Mouse (Mus musculus) limb, embryonic 10.5 days (tissue): ENCODE results near the gene Hrh3. TPM values are rescaled to one million over a fixed set of nuclear protein-coding genes. Genes with fewer than 3 reads are reported as not detected.

Experiments
- DNase-seq: peaks from one replicate; pipeline ENCODE4 v3.0.0-alpha.2; 2017; ENCODE audit warnings: low spot score
- H3K27ac ChIP-seq: fragments of 300-500 bp; sonication (generic); 2 replicates; pipeline ENCODE4 v1.5.1; 2016; ENCODE audit warnings: mild to moderate bottlenecking
- H3K27me3 ChIP-seq: fragments of 300-500 bp; sonication (generic); 2 replicates; pipeline ENCODE4 v1.6.1; 2016; ENCODE audit warnings: low read depth, mild to moderate bottlenecking; ENCODE audit not compliant: poor library complexity, severe bottlenecking
- H3K36me3 ChIP-seq: fragments of 300-500 bp; sonication (generic); 2 replicates; pipeline ENCODE4 v1.6.1; 2016; ENCODE audit warnings: mild to moderate bottlenecking, moderate library complexity
- H3K4me1 ChIP-seq: fragments of 300-500 bp; sonication (generic); 2 replicates; pipeline ENCODE4 v1.6.1; 2016
- H3K4me3 ChIP-seq: fragments of 300-500 bp; sonication (generic); 2 replicates; pipeline ENCODE4 v1.5.1; 2016; ENCODE audit warnings: mild to moderate bottlenecking, moderate library complexity
- H3K9me3 ChIP-seq: fragments of 300-500 bp; sonication (generic); replicated peaks from 2 replicates; pipeline ENCODE4 v1.6.1; 2016; ENCODE audit warnings: mild to moderate bottlenecking
- WGBS: fragments of 180-500 bp; shearing (Covaris S2); methylation state at CpG from one replicate; pipeline ENCODE4 v1.1.7; 2016; 5-methylcytosine and 5-hydroxymethylcytosine counted together
- polyA plus RNA-seq: library from polyadenylated mRNA; unstranded; fragments of >200 nt; fragmentation: Nextera tagmentation; extraction: Ambion mirVana; gene quantifications from 2 replicates; pipeline ENCODE4 v1.2.1, GENCODE M21; 2016

The Hrh3 gene
- polyA plus RNA-seq, 1 experiment from 2014 or later: not detected

DNA sequence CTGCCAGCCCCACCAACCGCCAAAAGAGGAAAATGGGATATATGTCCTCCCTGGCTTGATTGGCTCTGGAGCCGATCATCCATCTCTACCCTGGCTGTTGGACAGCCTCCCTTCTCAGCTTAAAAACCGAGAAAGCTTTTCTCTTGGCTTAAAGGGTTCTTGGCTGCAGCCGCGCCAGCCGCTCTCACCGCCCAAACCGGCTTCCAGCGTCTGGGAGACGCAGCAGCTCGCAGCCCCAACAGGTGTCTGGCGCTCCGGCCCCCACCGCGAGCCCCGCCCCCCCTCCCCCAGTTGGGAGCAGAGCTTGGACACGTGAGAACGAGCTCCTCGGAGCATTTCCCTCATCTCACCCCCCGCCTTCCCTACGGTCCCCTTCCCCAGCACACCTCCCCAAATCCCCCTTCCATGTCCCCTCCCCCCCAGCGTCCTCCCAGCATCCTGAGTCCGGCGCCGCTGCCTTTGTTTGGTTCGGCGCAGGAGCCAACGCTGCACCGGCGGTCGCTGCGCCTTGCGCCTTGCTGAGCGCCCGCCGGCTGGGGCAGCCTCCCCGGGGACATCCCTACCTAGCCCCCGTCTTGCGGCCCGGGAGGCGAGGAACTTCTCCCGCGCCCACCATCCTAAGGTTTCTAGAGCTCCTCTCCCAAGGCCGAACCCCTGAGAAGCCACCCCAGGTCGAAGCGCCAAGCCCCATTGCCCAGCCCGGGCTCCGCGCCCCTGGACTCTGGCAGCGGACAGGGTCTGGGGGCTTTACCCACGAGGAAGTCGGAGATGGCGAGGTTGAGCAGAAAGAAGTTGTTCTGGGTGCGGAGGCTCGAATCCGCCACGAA is 924 bp downstream of the Hrh3 start:
- no peaks in the 10 kb centered on the region for H3K9me3 ChIP-seq
- peaks cover 88% of the 10 kb centered on the region for H3K27me3 ChIP-seq
- DNase-seq: no peak
- no peaks in the 10 kb centered on the region for H3K36me3 ChIP-seq
- H3K4me1 ChIP-seq: peaks cover 30% of the 10 kb centered on the region
- 0 out of 2 replicates have a peak overlapping the region, but pooled peaks have one; percentile 12 for H3K27ac ChIP-seq
- H3K4me3 ChIP-seq: peak overlapping the region; percentile 63
- WGBS: under 1% methylated on average over 54 of the region's 57 CpGs

DNA sequence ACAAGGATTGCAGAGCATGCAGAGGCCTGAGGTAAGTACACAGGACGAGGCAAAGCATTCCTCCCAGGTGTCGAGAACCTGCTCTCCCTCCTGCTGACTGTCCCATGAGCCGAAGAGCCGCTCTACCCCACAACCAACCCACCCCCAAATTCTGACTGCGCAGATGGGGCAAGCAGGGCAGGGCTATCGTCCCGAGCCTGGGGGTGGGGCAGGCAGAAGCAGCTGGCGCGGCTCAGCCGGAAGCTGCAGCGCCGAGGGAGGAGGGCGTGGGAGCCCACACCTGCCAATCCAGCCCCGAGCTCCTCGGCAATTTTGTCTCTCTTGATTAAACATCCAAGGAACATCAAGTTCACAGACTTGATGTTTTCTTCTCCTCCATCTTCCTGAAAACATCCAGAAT is 4.8 kb downstream of the Hrh3 start:
- Histone ChIP-seq H3K4me1 (peaks cover 23% of the 10 kb centered on the region), H3K27ac (no peak overlapping the region), H3K27me3 (peaks cover 91% of the 10 kb centered on the region)

DNA sequence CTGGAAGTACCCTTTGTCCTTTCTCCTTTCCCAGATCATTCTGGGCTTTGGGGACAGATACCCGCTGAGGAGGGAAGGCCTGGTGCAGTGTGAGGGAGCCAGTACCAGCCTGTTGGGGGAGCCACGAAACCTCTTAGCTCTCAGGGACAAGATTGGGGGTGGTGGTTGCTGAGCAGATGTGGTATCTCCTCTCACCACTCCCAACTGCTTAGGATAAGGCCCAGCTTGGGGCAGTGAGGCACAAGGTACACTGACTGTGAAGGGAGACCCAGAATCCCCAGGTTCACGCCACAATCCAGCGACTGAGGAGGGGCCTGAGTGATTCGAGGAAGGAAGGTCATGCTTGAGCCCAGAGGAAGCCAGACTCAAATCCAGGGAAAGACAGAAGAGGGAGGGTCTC is 6.1 kb downstream of the Hrh3 start:
- Histone ChIP-seq H3K4me3 (no peak overlapping the region), H3K27me3 (peaks cover 77% of the 10 kb centered on the region), H3K27ac (no peak overlapping the region), H3K9me3 (no peaks in the 10 kb centered on the region), H3K36me3 (no peaks in the 10 kb centered on the region), H3K4me1 (peaks cover 10% of the 10 kb centered on the region)
- no peak for DNase-seq
- 41% methylated on average over 5 of the region's 5 CpGs for WGBS

More for the DNA sequence above, 4.8 kb downstream of the Hrh3 start:
- no peak for DNase-seq
- H3K4me3 ChIP-seq: no peak overlapping the region
- no peaks in the 10 kb centered on the region for H3K36me3 ChIP-seq
- 8% methylated on average over 15 of the region's 15 CpGs for WGBS
- H3K9me3 ChIP-seq: no peaks in the 10 kb centered on the region

DNA sequence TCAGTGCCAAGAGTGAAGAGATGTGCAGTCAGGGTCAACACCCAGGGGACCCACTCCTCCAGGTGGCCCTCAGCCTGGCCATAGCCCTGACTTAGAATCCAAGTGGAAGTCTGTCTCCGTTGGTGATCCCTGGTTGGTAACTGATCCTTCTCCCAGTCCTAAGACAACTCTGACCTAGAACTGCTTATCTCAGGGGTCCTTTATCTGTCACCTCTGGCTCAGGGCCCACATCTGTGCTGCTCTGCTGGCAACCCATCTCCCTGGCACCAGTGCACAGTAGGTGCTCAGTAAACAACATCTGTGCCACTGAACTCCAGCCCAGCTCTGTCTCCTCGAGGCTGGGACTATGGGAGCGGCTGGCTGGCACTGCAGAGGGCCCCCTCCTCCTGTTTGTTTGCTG is 6.7 kb downstream of the Hrh3 start:
- H3K36me3 ChIP-seq: no peaks in the 10 kb centered on the region
- peaks cover 71% of the 10 kb centered on the region for H3K27me3 ChIP-seq
- H3K9me3 ChIP-seq: no peaks in the 10 kb centered on the region
- no peak overlapping the region for H3K27ac ChIP-seq
- H3K4me3 ChIP-seq: no peak overlapping the region
- no peak for DNase-seq
- 52% methylated on average over 3 of the region's 3 CpGs for WGBS
- peaks cover 5% of the 10 kb centered on the region for H3K4me1 ChIP-seq

DNA sequence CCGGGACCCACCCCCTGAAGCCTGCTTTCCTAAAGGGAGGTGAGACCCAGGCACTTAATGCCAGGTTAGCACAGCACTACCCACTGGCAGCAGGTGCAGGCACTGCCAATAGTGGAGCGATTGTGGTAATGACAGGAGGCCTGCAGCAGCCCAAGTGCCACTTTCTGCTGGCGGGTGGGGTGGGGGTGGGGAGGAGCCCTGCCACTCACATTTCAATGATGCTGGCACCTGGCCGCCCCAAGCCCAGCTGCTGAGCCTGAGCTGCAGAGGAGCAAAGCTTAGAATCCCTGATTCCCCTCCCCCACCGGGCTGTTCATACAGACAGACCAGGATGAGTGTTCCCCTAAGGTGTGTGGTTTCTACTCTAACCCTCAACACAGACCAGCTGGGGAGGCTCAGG is 8.6 kb downstream of the Hrh3 start:
- H3K4me3 ChIP-seq: no peak overlapping the region
- H3K9me3 ChIP-seq: no peaks in the 10 kb centered on the region
- no peak for DNase-seq
- WGBS: 39% methylated on average over 5 of the region's 5 CpGs
- H3K4me1 ChIP-seq: peaks cover 5% of the 10 kb centered on the region
- no peak overlapping the region for H3K27ac ChIP-seq
- H3K27me3 ChIP-seq: peaks cover 52% of the 10 kb centered on the region
- H3K36me3 ChIP-seq: no peaks in the 10 kb centered on the region

DNA sequence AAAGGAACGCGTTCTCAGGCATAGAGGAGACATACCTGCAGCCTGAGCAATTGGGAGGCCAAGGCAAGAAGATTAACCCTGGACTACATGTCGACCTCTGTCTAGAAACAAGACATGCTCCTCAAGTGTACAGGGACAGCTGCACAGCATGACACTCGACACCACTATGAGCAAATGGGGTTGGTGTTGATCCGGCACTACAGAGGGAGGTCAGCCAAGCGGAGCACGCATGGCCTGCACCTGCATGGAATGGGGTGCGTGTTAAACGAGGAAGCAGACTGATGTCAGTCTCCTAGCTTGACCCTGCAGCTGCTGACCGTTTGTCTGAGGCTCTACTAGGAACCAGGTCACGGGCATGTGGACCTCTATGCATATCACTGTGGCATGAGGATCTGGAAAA is 14.0 kb downstream of the Hrh3 start:
- peaks cover 9% of the 10 kb centered on the region; the same call in 1 of the 2 replicates for H3K27me3 ChIP-seq
- peaks cover 3% of the 10 kb centered on the region for H3K36me3 ChIP-seq
- H3K4me3 ChIP-seq: no peak overlapping the region
- WGBS: 69% methylated on average over 11 of the region's 11 CpGs
- H3K9me3 ChIP-seq: no peaks in the 10 kb centered on the region
- no peak overlapping the region for H3K27ac ChIP-seq
- DNase-seq: no peak
- H3K4me1 ChIP-seq: peaks cover 20% of the 10 kb centered on the region

DNA sequence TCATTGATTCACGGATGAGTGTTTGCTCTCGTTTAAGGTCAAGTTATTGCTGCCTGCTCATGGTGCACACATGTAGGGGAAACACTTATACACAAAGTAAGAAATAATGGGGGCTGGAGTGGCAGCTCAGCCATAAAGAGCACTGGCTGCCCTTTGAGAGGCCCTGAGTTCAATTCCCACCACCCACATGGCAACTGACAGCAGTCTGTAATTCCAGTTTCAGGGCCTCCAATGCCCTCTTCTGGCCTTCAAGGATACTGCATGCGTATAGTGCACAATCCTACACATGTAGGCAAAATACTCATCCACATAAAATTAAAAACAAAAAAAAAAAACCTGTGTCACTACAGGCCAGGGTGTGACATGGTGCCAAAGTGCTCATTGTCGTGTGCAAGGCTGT is 16.8 kb downstream of the Hrh3 start:
- Histone ChIP-seq H3K36me3 (peaks cover 20% of the 10 kb centered on the region), H3K27me3 (0 out of 2 replicates have a peak, but pooled peaks cover 8% of the 10 kb centered on the region), H3K4me3 (no peak overlapping the region), H3K4me1 (peaks cover 35% of the 10 kb centered on the region), H3K9me3 (no peaks in the 10 kb centered on the region), H3K27ac (no peak overlapping the region)
- DNase-seq: no peak
- 89% methylated on average over 4 of the region's 4 CpGs for WGBS

DNA sequence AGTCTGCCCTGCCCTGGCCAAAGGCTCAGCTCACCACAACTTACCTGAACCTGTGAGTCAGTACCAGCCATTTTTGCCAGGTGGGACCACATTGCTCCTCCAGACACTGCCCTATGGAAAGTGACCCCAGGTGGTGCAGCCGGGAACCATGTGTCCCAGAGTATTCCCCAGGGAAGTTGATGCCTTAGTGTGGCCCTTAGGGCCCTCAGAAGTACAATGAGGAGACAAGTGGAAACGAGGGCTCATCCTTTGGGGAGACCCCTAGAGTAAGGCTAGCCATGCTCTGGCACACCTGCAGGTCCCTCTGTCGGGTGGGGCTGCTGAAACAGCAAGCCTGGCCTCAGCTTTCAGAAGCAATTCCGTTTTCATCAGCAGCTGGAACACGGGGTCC is 17.7 kb downstream of the Hrh3 start:
- Histone ChIP-seq H3K9me3 (no peaks in the 10 kb centered on the region), H3K4me3 (no peak overlapping the region), H3K4me1 (peaks cover 35% of the 10 kb centered on the region), H3K27me3 (0 out of 2 replicates have a peak, but pooled peaks cover 8% of the 10 kb centered on the region), H3K36me3 (peaks cover 28% of the 10 kb centered on the region), H3K27ac (no peak overlapping the region)
- 86% methylated on average over 5 of the region's 5 CpGs for WGBS
- DNase-seq: no peak

DNA sequence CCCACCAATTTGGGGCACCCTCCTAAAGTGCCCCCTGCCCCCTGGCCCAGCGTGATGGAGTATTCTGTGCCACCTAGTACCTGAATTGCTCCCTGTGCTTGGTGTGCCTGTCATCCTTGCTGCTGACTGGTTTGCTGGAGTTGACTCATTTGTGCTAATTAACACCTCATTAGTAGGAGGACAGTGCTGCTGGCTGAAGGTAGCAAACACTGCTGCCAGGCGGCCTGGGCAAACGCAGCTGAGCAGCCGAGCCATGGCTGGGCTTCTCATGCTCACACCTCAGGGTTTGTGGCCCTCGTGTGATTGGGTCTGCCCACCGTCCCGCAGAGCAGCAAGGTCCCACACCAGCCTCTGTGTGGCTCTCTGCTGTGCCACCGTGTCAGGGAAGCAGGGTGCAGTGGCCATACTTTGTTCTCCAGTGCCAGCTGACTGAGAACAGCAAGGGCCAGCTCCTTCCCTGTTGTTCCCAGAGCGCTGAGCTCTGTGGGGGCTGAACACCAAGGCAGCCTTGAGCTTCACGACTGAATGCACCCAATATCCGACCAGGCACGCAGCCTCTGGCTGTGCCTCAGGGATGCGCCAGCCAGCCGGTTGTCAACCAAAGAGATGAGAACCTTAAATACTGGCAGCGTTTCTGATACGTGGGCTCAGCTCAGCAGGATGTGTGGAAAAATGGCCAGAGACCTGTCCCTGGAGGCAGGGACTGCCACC is 18.2 kb downstream of the Hrh3 start:
- H3K9me3 ChIP-seq: no peaks in the 10 kb centered on the region
- no peak for DNase-seq
- peaks cover 28% of the 10 kb centered on the region for H3K36me3 ChIP-seq
- WGBS: 63% methylated on average over 16 of the region's 16 CpGs
- no peak overlapping the region for H3K27ac ChIP-seq
- H3K27me3 ChIP-seq: 0 out of 2 replicates have a peak, but pooled peaks cover 8% of the 10 kb centered on the region
- H3K4me1 ChIP-seq: peaks cover 35% of the 10 kb centered on the region
- H3K4me3 ChIP-seq: no peak overlapping the region

DNA sequence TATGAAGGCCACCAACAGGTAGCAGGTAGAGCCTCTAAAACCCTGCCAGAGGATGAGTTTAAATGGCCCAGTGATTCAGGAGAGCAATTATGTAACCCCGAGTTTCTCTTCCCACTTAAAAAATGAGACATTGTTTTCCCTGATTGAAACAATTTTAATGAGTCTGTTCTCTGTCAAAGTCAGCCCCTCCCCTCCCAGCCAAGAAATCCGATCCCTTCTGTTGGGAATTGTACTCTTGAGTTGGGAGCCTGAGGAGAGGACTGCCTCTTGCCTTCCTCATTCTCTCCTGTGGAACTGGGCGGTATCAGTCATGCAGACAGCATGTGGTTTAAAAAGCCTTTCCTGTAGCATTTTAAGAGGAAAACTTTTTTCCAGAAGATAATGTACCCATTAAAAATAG is 19.7 kb downstream of the Hrh3 start:
- peak; percentile 31 for DNase-seq
- Histone ChIP-seq H3K27ac (no peak overlapping the region), H3K27me3 (0 out of 2 replicates have a peak, but pooled peaks cover 5% of the 10 kb centered on the region), H3K9me3 (no peaks in the 10 kb centered on the region), H3K4me3 (no peak overlapping the region), H3K4me1 (peaks cover 27% of the 10 kb centered on the region), H3K36me3 (peaks cover 37% of the 10 kb centered on the region)
- WGBS: 24% methylated on average over 3 of the region's 3 CpGs

DNA sequence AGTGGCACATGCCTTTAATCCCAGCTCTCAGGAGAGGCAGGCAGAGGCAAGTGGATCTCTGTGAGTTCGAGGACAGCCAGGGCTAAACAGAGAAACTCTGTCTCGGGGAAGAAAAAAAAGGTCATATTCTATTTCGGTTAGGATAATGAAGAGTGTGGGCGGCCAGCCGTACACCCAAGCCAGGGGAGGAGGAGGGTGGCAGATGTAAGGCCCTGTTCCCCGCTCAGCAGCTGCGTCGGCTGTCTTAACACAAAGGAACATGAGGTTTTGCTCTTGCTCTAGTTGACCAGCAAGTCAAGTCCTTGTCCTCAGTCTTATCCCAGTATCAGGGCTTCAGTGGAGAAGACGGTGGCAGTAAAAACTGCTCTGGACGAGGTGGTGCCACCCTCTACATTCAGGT is 21.2 kb downstream of the Hrh3 start:
- Histone ChIP-seq H3K4me1 (peaks cover 27% of the 10 kb centered on the region), H3K9me3 (no peaks in the 10 kb centered on the region), H3K27me3 (no peaks in the 10 kb centered on the region), H3K27ac (no peak overlapping the region), H3K4me3 (no peak overlapping the region), H3K36me3 (peaks cover 46% of the 10 kb centered on the region)
- no peak for DNase-seq
- 94% methylated on average over 10 of the region's 10 CpGs for WGBS

DNA sequence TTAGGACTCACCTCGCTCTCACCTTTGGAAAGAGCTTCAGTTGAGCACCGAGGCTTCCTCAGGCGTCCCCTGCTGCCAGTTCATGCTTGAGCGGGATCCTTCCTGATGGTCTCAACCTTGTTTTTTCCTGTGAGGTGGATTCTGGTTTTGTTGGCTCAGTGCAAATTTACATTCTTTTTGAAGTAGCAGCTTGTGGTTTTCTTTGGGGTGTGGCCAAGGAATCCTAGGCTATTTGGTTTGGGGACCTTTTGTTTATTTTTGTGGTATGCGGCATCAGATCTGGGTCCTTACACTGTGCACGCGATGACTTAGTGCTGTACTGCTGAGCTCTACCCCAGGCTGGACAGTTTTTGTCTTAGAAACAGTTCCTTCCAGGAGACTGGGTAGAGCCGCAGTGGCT is 23.6 kb downstream of the Hrh3 start:
- H3K27ac ChIP-seq: no peak overlapping the region

DNA sequence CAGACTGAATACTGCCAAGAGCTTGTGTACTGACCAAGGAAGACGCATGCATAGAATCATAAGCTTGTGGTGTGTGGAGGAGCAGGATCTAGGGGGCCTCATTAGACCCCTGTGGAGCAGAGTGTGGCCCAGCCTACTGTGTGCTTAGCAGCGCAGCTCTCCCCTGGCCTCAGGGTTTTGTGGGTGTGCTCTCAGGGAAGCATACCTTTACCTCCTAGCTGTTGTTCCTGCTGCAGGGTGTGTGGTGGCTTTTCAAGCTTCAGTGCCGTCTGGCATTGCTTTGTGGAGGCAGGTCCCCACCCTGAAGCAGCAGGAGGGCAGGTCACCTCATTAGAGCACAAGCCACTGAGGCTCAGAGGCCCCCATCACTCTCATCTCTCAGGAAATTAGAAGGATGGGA is 26.7 kb downstream of the Hrh3 start:
- 67% methylated on average over 3 of the region's 3 CpGs for WGBS
- H3K27me3 ChIP-seq: no peaks in the 10 kb centered on the region
- no peak for DNase-seq
- peaks cover 47% of the 10 kb centered on the region for H3K36me3 ChIP-seq
- H3K4me3 ChIP-seq: no peak overlapping the region
- no peaks in the 10 kb centered on the region for H3K4me1 ChIP-seq
- H3K27ac ChIP-seq: no peak overlapping the region
- no peaks in the 10 kb centered on the region for H3K9me3 ChIP-seq

More for the DNA sequence above, 23.6 kb downstream of the Hrh3 start:
- peaks cover 19% of the 10 kb centered on the region for H3K4me1 ChIP-seq
- H3K27me3 ChIP-seq: no peaks in the 10 kb centered on the region
- H3K9me3 ChIP-seq: no peaks in the 10 kb centered on the region
- H3K4me3 ChIP-seq: no peak overlapping the region
- H3K36me3 ChIP-seq: peaks cover 57% of the 10 kb centered on the region
- no peak for DNase-seq
- 93% methylated on average over 8 of the region's 8 CpGs for WGBS
